Mouse (Mus musculus) midbrain, embryonic 15.5 days (tissue): ENCODE measurements around the gene Tmem222. TPM values are rescaled to one million over a fixed set of nuclear protein-coding genes. Genes with fewer than 3 reads are reported as not detected.

Experiments used
- ATAC-seq: fragments of 200-750 bp; cut with Nextera tagmentation; replicated peaks from 2 replicates; pipeline ENCODE4 v1.8.0; 2017; ENCODE audit warnings: moderate TSS enrichment
- H3K27ac ChIP-seq: fragments of 300-500 bp; sonication (generic); 2 replicates; pipeline ENCODE4 v1.5.1; 2015; ENCODE audit warnings: mild to moderate bottlenecking, inconsistent platforms
- H3K27me3 ChIP-seq: fragments of 300-500 bp; sonication (generic); replicated peaks from 2 replicates; pipeline ENCODE4 v1.6.1; 2015; ENCODE audit warnings: inconsistent platforms
- H3K36me3 ChIP-seq: fragments of 300-500 bp; sonication (generic); replicated peaks from 2 replicates; pipeline ENCODE4 v1.6.1; 2015; ENCODE audit warnings: inconsistent platforms
- H3K4me1 ChIP-seq: fragments of 300-500 bp; sonication (generic); 2 replicates; pipeline ENCODE4 v1.6.1; 2015; ENCODE audit warnings: inconsistent platforms
- H3K4me2 ChIP-seq: fragments of 300-500 bp; sonication (generic); 2 replicates; pipeline ENCODE4 v1.6.1; 2015; ENCODE audit warnings: inconsistent platforms, mild to moderate bottlenecking, moderate library complexity
- H3K4me3 ChIP-seq: fragments of 300-500 bp; sonication (generic); 2 replicates; pipeline ENCODE4 v1.5.1; 2015; ENCODE audit warnings: mild to moderate bottlenecking, inconsistent platforms
- H3K9ac ChIP-seq: fragments of 300-500 bp; sonication (generic); 2 replicates; pipeline ENCODE4 v1.6.1; 2015; ENCODE audit warnings: mild to moderate bottlenecking, inconsistent platforms
- H3K9me3 ChIP-seq: fragments of 300-500 bp; sonication (generic); 2 replicates; pipeline ENCODE4 v1.6.1; 2016; ENCODE audit warnings: inconsistent platforms
- WGBS: fragments of 180-500 bp; shearing (Covaris S2); methylation state at CpG from one replicate; pipeline ENCODE4 v1.1.7; 2015; ENCODE audit warnings: mixed read lengths; 5-methylcytosine and 5-hydroxymethylcytosine counted together
- polyA plus RNA-seq: library from polyadenylated mRNA; unstranded; fragments of >200 nt; fragmentation: Nextera tagmentation; extraction: Ambion mirVana; gene quantifications from 2 replicates; pipeline ENCODE4 v1.2.1, GENCODE M21; 2015

Tmem222 gene
- polyA plus RNA-seq, 1 experiment from 2014 or later, result 120 TPM

- WGBS, result 18% methylated on average over 5 of the region's 5 CpGs
- no peak for ATAC-seq
- Histone ChIP-seq H3K4me3 (no peak overlapping the region), H3K9ac (no peak overlapping the region), H3K27ac (peak overlapping the region; percentile 5), H3K27me3 (no peaks in the 10 kb centered on the region), H3K4me1 (peaks cover 12% of the 10 kb centered on the region; the same call in 1 of the 2 replicates), H3K36me3 (no peaks in the 10 kb centered on the region), H3K9me3 (no peaks in the 10 kb centered on the region), H3K4me2 (no peak overlapping the region)
Observed at GRCm38 (mm10) chr4:133281951-133282481, 4.4 kb upstream of the Tmem222 start.

GRCm38 (mm10) chr4:133281513-133281912 lies 3.9 kb upstream of the Tmem222 start:
- H3K9me3 ChIP-seq, result no peaks in the 10 kb centered on the region
- 53% methylated on average over 7 of the region's 7 CpGs for WGBS
- no peak for ATAC-seq
- no peaks in the 10 kb centered on the region for H3K27me3 ChIP-seq
- peaks cover 15% of the 10 kb centered on the region for H3K4me1 ChIP-seq
- peak overlapping the region; percentile 5; the same call in 1 of the 2 replicates for H3K27ac ChIP-seq
- no peak overlapping the region for H3K9ac ChIP-seq
- no peak overlapping the region for H3K4me2 ChIP-seq
- no peaks in the 10 kb centered on the region for H3K36me3 ChIP-seq
- H3K4me3 ChIP-seq, result no peak overlapping the region

DNA sequence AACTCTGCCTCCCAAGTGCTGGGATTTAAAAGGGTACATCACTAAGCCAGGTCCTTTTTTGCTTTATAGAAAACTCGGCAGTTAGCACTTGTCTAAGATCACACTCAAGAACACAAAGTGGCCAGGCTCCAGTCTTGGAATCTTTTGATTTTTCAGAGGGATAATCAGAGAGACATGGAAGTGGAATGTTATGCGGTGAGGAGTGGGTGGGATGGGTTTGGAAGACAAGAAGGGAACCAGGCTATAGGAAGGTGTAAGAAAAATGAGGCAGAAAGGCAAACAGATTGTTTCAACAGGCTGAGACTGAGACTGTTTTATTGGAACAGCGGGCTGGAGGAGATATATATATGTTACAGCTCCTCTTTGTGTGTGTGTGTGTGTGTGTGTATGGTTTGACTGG lies 890 bp upstream of the Tmem222 start:
- Histone ChIP-seq H3K9me3 (no peaks in the 10 kb centered on the region), H3K27me3 (no peaks in the 10 kb centered on the region), H3K4me2 (peak overlapping the region; percentile 72), H3K4me3 (peak overlapping the region; percentile 84), H3K4me1 (peaks cover 32% of the 10 kb centered on the region), H3K9ac (no peak overlapping the region), H3K36me3 (no peaks in the 10 kb centered on the region), H3K27ac (peak overlapping the region; percentile 90; the same call in 1 of the 2 replicates)
- WGBS, result 89% methylated on average over 3 of the region's 3 CpGs
- no peak for ATAC-seq

- ATAC-seq, result peak; percentile 53; the same call in 1 of the 2 replicates
- whole genome bisulfite sequencing, result 34% methylated on average over 6 of the region's 6 CpGs
- H3K4me1 ChIP-seq, result peaks cover 32% of the 10 kb centered on the region
- peak overlapping the region; percentile 84 for H3K4me3 ChIP-seq
- H3K4me2 ChIP-seq, result peak overlapping the region; percentile 72
- peak overlapping the region; percentile 88 for H3K9ac ChIP-seq
- H3K27me3 ChIP-seq, result no peaks in the 10 kb centered on the region
- peak overlapping the region; percentile 90 for H3K27ac ChIP-seq
- no peaks in the 10 kb centered on the region for H3K9me3 ChIP-seq
- H3K36me3 ChIP-seq, result no peaks in the 10 kb centered on the region
Observed at GRCm38 (mm10) chr4:133278067-133278466, 475 bp upstream of the Tmem222 start.

- 84% methylated on average over 9 of the region's 9 CpGs for WGBS
- Histone ChIP-seq H3K9ac (no peak overlapping the region), H3K9me3 (no peaks in the 10 kb centered on the region), H3K4me2 (no peak overlapping the region), H3K4me1 (peaks cover 11% of the 10 kb centered on the region), H3K36me3 (peaks cover 23% of the 10 kb centered on the region), H3K27me3 (no peaks in the 10 kb centered on the region), H3K27ac (no peak overlapping the region), H3K4me3 (no peak overlapping the region)
- ATAC-seq, result no peak
Observed at GRCm38 (mm10) chr4:133270929-133271328, 6.7 kb downstream of the Tmem222 start.

- H3K36me3 ChIP-seq, result peaks cover 36% of the 10 kb centered on the region
Observed at GRCm38 (mm10) chr4:133269596-133269995, 8.0 kb downstream of the Tmem222 start.

DNA sequence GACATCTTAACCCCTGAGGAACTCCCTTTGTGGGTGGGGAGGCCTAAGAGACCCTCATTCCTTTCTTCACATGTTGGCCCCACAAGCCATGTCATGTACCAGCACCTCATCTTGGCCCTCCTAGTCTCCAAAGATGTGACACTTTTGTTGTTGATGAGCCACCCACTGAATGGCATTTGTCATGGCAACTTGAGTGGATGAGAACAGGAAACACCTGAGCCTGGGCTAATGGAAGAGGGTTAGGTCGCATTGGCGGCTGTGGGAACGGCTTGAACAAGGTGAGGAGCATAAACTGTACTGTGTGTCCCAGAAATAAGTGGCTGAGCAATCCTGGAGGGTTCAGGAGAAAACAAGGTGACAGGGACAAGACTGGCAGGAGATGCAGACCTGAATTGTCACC lies 8.7 kb downstream of the Tmem222 start:
- 89% methylated on average over 3 of the region's 3 CpGs for WGBS
- Histone ChIP-seq H3K36me3 (peaks cover 40% of the 10 kb centered on the region), H3K9me3 (no peaks in the 10 kb centered on the region), H3K4me2 (no peak overlapping the region), H3K27ac (no peak overlapping the region), H3K4me3 (no peak overlapping the region), H3K27me3 (no peaks in the 10 kb centered on the region), H3K9ac (no peak overlapping the region), H3K4me1 (no peaks in the 10 kb centered on the region)
- ATAC-seq, result no peak

More at GRCm38 (mm10) chr4:133269596-133269995, 8.0 kb downstream of the Tmem222 start:
- Histone ChIP-seq H3K4me3 (no peak overlapping the region), H3K4me2 (no peak overlapping the region), H3K4me1 (no peaks in the 10 kb centered on the region), H3K27ac (no peak overlapping the region), H3K9ac (no peak overlapping the region), H3K27me3 (no peaks in the 10 kb centered on the region), H3K9me3 (no peaks in the 10 kb centered on the region)
- no peak for ATAC-seq
- 95% methylated on average over 3 of the region's 3 CpGs for WGBS

DNA sequence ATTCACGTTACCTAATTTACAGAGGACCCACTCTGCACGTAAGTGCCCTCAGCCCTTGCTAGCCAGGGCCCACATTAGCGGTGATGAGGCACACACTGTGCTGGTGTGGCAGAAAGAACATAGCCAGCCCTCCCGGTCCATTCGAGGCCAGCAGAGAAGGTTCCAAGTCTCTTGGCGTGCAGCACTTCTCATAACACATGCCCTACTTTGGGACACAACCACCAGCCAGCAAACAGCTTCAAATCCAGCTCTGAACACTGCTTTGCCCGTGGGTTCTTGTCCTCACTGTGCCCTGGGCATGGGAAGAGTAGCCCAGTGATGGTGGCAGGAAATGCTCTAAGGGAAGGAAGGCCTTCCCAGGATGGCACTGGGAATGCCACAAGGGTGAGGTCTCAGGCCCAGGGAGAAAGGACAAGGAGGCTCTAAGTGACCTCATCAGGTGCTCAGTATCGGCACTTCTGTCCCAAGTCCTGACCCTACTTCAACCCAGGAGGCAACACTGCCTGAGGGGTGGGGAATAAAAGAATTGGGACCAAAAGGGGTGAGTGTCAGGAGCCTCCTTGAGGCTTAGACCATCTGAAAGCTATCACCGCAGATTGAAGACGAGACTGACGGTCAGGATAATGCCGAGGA lies 11.2 kb downstream of the Tmem222 start:
- Histone ChIP-seq H3K27me3 (no peaks in the 10 kb centered on the region), H3K4me3 (no peak overlapping the region), H3K4me2 (no peak overlapping the region), H3K9ac (no peak overlapping the region), H3K36me3 (peaks cover 40% of the 10 kb centered on the region), H3K9me3 (no peaks in the 10 kb centered on the region), H3K4me1 (no peaks in the 10 kb centered on the region), H3K27ac (no peak overlapping the region)
- 94% methylated on average over 12 of the region's 12 CpGs for WGBS
- no peak for ATAC-seq

GRCm38 (mm10) chr4:133265759-133266158 lies 11.8 kb downstream of the Tmem222 start:
- no peak overlapping the region for H3K9ac ChIP-seq
- H3K27ac ChIP-seq, result no peak overlapping the region
- H3K9me3 ChIP-seq, result no peaks in the 10 kb centered on the region
- H3K36me3 ChIP-seq, result peaks cover 40% of the 10 kb centered on the region
- ATAC-seq, result no peak
- no peak overlapping the region for H3K4me3 ChIP-seq
- H3K4me2 ChIP-seq, result no peak overlapping the region
- H3K4me1 ChIP-seq, result no peaks in the 10 kb centered on the region
- H3K27me3 ChIP-seq, result no peaks in the 10 kb centered on the region
- WGBS, result 93% methylated on average over 4 of the region's 4 CpGs

DNA sequence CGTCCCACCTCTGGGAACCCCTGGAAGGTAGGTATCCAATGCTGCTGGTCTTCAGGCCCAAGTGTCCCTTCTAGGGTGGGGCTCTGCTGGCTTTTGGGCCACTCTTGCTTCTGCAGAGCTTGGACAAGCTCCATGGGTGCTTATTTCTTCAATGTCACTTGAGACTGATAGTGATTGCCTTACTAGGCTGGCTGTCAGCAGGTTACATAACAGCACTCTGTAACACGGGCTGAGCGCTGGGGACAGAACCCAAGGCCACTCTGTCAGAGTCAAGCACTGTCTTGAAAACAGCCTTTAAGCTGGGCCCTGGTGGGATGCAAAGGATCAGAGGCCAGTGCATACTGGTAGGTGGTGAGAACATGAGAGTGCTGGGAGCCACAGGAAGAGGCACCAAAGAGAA lies 12.3 kb downstream of the Tmem222 start:
- 96% methylated on average over 3 of the region's 3 CpGs for WGBS
- H3K36me3 ChIP-seq, result peaks cover 40% of the 10 kb centered on the region
- H3K4me1 ChIP-seq, result no peaks in the 10 kb centered on the region
- no peaks in the 10 kb centered on the region for H3K9me3 ChIP-seq
- no peak overlapping the region for H3K4me2 ChIP-seq
- no peak overlapping the region for H3K27ac ChIP-seq
- H3K9ac ChIP-seq, result no peak overlapping the region
- H3K27me3 ChIP-seq, result no peaks in the 10 kb centered on the region
- no peak for ATAC-seq
- H3K4me3 ChIP-seq, result no peak overlapping the region

GRCm38 (mm10) chr4:133264559-133264958 lies 13.0 kb downstream of the Tmem222 start:
- H3K4me1 ChIP-seq, result no peaks in the 10 kb centered on the region
- H3K36me3 ChIP-seq, result peaks cover 38% of the 10 kb centered on the region
- no peak overlapping the region for H3K9ac ChIP-seq
- no peak overlapping the region for H3K27ac ChIP-seq
- H3K9me3 ChIP-seq, result no peaks in the 10 kb centered on the region
- 94% methylated on average over 2 of the region's 2 CpGs for WGBS
- H3K27me3 ChIP-seq, result no peaks in the 10 kb centered on the region
- no peak overlapping the region for H3K4me3 ChIP-seq
- H3K4me2 ChIP-seq, result no peak overlapping the region
- no peak for ATAC-seq

GRCm38 (mm10) chr4:133263756-133264155 lies 13.8 kb downstream of the Tmem222 start:
- H3K36me3 ChIP-seq, result peaks cover 30% of the 10 kb centered on the region

GRCm38 (mm10) chr4:133262882-133263281 lies 14.7 kb downstream of the Tmem222 start, which contains the start of gene Sytl1:
Gene Sytl1, minus strand, starts transcription at chr4:133263113.
- no peaks in the 10 kb centered on the region for H3K27me3 ChIP-seq
- peaks cover 26% of the 10 kb centered on the region for H3K36me3 ChIP-seq
- no peak within 1 kb of the TSS for H3K4me2 ChIP-seq
- H3K4me1 ChIP-seq, result no peaks in the 10 kb centered on the region
- H3K9ac ChIP-seq, result no peak within 1 kb of the TSS
- no peak within 1 kb of the TSS for H3K27ac ChIP-seq
- H3K4me3 ChIP-seq, result no peak within 1 kb of the TSS
- 45% methylated on average over 7 of the region's 7 CpGs for WGBS
- ATAC-seq, result no peak
- H3K9me3 ChIP-seq, result no peaks in the 10 kb centered on the region

More at GRCm38 (mm10) chr4:133263756-133264155, 13.8 kb downstream of the Tmem222 start:
- H3K9ac ChIP-seq, result no peak overlapping the region
- 92% methylated on average over 5 of the region's 5 CpGs for WGBS
- ATAC-seq, result no peak
- H3K9me3 ChIP-seq, result no peaks in the 10 kb centered on the region
- no peak overlapping the region for H3K4me3 ChIP-seq
- no peak overlapping the region for H3K4me2 ChIP-seq
- no peaks in the 10 kb centered on the region for H3K27me3 ChIP-seq
- no peak overlapping the region for H3K27ac ChIP-seq
- H3K4me1 ChIP-seq, result no peaks in the 10 kb centered on the region
